Mouse (Mus musculus) megakaryocyte progenitor cell, adult 5-6 weeks (primary cell): Measurements from ENCODE around the gene Rassf4. TPM values are rescaled to one million over a fixed set of nuclear protein-coding genes. Genes with fewer than 3 reads are reported as not detected.
"Not testable (repeated sequence)": the region's sequence is repeated elsewhere in the genome, so short reads cannot be mapped to it uniquely, and the experiment has no call there.

ENCODE experiments used
- ATAC-seq: replicated peaks from 2 replicates; pipeline ENCODE4 v1.8.0; 2016; ENCODE audit warnings: mild to moderate bottlenecking, moderate TSS enrichment, inconsistent platforms; ENCODE audit not compliant: poor library complexity
- total RNA-seq, 2 experiments: library from RNA; stranded (forward) in 1 of 2; stranded (reverse) in 1 of 2; fragments of 157-497, 149-512 nt in 1 of 2; fragments of 200-1000 nt in 1 of 2; gene quantifications; 2 replicates each; pipeline versions ENCODE4 v1.2.3 to v1.2.4; 2015 to 2017

Gene Rassf4
- total RNA-seq, 2 experiments from 2014 or later, result 40.9 to 44.9 TPM

GRCm38 (mm10) chr6:116638871-116639270 lies 34.9 kb downstream of the Rassf4 start:
- ATAC-seq, result no peak

GRCm38 (mm10) chr6:116637496-116637895 lies 36.3 kb downstream of the Rassf4 start:
- ATAC-seq, result no peak

GRCm38 (mm10) chr6:116636581-116637235 lies 37.0 kb downstream of the Rassf4 start:
- no peak for ATAC-seq

GRCm38 (mm10) chr6:116635251-116636180 lies 38.2 kb downstream of the Rassf4 start:
- peak; percentile 37 for ATAC-seq

GRCm38 (mm10) chr6:116633741-116634695 lies 39.7 kb downstream of the Rassf4 start:
- no peak for ATAC-seq

GRCm38 (mm10) chr6:116632129-116632528 lies 41.6 kb downstream of the Rassf4 start:
- ATAC-seq, result peak; percentile 57

GRCm38 (mm10) chr6:116629766-116630165 lies 44.0 kb downstream of the Rassf4 start:
- no peak for ATAC-seq

GRCm38 (mm10) chr6:116628539-116629171 lies 45.1 kb downstream of the Rassf4 start, which contains the start of gene Zfp422:
TSS of gene Zfp422 (minus strand) at chr6:116628999.
- ATAC-seq, result peak; percentile 59

- no peak for ATAC-seq
Observed at GRCm38 (mm10) chr6:116628095-116628494, 45.7 kb downstream of the Rassf4 start.

- ATAC-seq, result not testable (repeated sequence)
Observed at GRCm38 (mm10) chr6:116626417-116626816, 47.3 kb downstream of the Rassf4 start.

GRCm38 (mm10) chr6:116621318-116622023 lies 52.3 kb downstream of the Rassf4 start:
- peak; percentile 79 for ATAC-seq

- ATAC-seq, result no peak
Observed at GRCm38 (mm10) chr6:116618073-116618472, 55.7 kb downstream of the Rassf4 start.

GRCm38 (mm10) chr6:116615719-116616118 lies 58.0 kb downstream of the Rassf4 start:
- ATAC-seq, result peak; percentile 61

- peak; percentile 44; the same call in 1 of the 2 replicates for ATAC-seq
Observed at GRCm38 (mm10) chr6:116607230-116607629, 66.5 kb downstream of the Rassf4 start.

GRCm38 (mm10) chr6:116600969-116601368 lies 72.8 kb downstream of the Rassf4 start:
- not testable (repeated sequence) for ATAC-seq

- ATAC-seq, result no peak
Observed at GRCm38 (mm10) chr6:116584095-116584494, 89.7 kb downstream of the Rassf4 start, which contains the start of gene Olfr215. TSS of gene Olfr215 (minus strand) at chr6:116584195.
